Mouse (Mus musculus) forebrain, embryonic 15.5 days (tissue): ENCODE results near the gene Ttyh1. TPM values are rescaled to one million over a fixed set of nuclear protein-coding genes. Genes with fewer than 3 reads are reported as not detected.

ENCODE experiments used
- ATAC-seq: fragments of 200-750 bp; cut with Nextera tagmentation; replicated peaks from 2 replicates; pipeline ENCODE4 v1.8.0; 2017; ENCODE audit warnings: mild to moderate bottlenecking, moderate TSS enrichment, moderate library complexity
- H3K27ac ChIP-seq: fragments of 300-500 bp; sonication (generic); replicated peaks from 2 replicates; pipeline ENCODE4 v1.5.1; 2015; ENCODE audit warnings: mild to moderate bottlenecking, inconsistent platforms
- H3K27me3 ChIP-seq: fragments of 300-500 bp; sonication (generic); 2 replicates; pipeline ENCODE4 v1.6.1; 2015; ENCODE audit warnings: inconsistent platforms
- H3K36me3 ChIP-seq: fragments of 300-500 bp; sonication (generic); 2 replicates; pipeline ENCODE4 v1.6.1; 2015; ENCODE audit warnings: mild to moderate bottlenecking, inconsistent platforms
- H3K4me1 ChIP-seq: fragments of 300-500 bp; sonication (generic); 2 replicates; pipeline ENCODE4 v1.6.1; 2015; ENCODE audit warnings: inconsistent platforms
- H3K4me2 ChIP-seq: fragments of 300-500 bp; sonication (generic); replicated peaks from 2 replicates; pipeline ENCODE4 v1.6.1; 2015; ENCODE audit warnings: mild to moderate bottlenecking, inconsistent platforms
- H3K4me3 ChIP-seq: fragments of 300-500 bp; sonication (generic); 2 replicates; pipeline ENCODE4 v1.5.1; 2015; ENCODE audit warnings: mild to moderate bottlenecking, inconsistent platforms
- H3K9ac ChIP-seq: fragments of 300-500 bp; sonication (generic); replicated peaks from 2 replicates; pipeline ENCODE4 v1.6.1; 2015; ENCODE audit warnings: mild to moderate bottlenecking, inconsistent platforms
- H3K9me3 ChIP-seq: fragments of 300-500 bp; sonication (generic); 2 replicates; pipeline ENCODE4 v1.6.1; 2016; ENCODE audit warnings: inconsistent platforms
- WGBS: fragments of 180-500 bp; shearing (Covaris S2); methylation state at CpG from one replicate; pipeline ENCODE4 v1.1.7; 2015; ENCODE audit warnings: mixed read lengths; 5-methylcytosine and 5-hydroxymethylcytosine counted together
- polyA plus RNA-seq: library from polyadenylated mRNA; unstranded; fragments of >200 nt; fragmentation: Nextera tagmentation; extraction: Ambion mirVana; gene quantifications from 2 replicates; pipeline ENCODE4 v1.2.1, GENCODE M21; 2015

The Ttyh1 gene
- polyA plus RNA-seq, 1 experiment from 2014 or later = 106 TPM

- 0% methylated on average over 9 of the region's 10 CpGs for WGBS
- peak; percentile 82 for ATAC-seq
Observed at GRCm38 (mm10) chr7:4124315-4124759, 5.1 kb downstream of the Ttyh1 start.

GRCm38 (mm10) chr7:4124856-4125255, 5.6 kb downstream of the Ttyh1 start:
- peak overlapping the region; percentile 91 for H3K27ac ChIP-seq
- WGBS = 5% methylated on average over 5 of the region's 5 CpGs
- ATAC-seq = peak; percentile 4
- H3K4me1 ChIP-seq = peaks cover 61% of the 10 kb centered on the region
- no peaks in the 10 kb centered on the region for H3K9me3 ChIP-seq
- peak overlapping the region; percentile 34 for H3K4me3 ChIP-seq
- no peaks in the 10 kb centered on the region for H3K27me3 ChIP-seq
- no peaks in the 10 kb centered on the region for H3K36me3 ChIP-seq
- peak overlapping the region; percentile 51 for H3K4me2 ChIP-seq
- H3K9ac ChIP-seq = peak overlapping the region; percentile 20

More at GRCm38 (mm10) chr7:4124315-4124759, 5.1 kb downstream of the Ttyh1 start:
- Histone ChIP-seq H3K4me2 (peak overlapping the region; percentile 51), H3K9ac (peak overlapping the region; percentile 20; the same call in 1 of the 2 replicates), H3K36me3 (no peaks in the 10 kb centered on the region), H3K4me3 (peak overlapping the region; percentile 34), H3K27ac (peak overlapping the region; percentile 91), H3K27me3 (no peaks in the 10 kb centered on the region), H3K9me3 (no peaks in the 10 kb centered on the region), H3K4me1 (peaks cover 63% of the 10 kb centered on the region)

GRCm38 (mm10) chr7:4125306-4125705, 6.1 kb downstream of the Ttyh1 start:
- Histone ChIP-seq H3K9ac (peak overlapping the region; percentile 20; the same call in 1 of the 2 replicates), H3K4me2 (peak overlapping the region; percentile 51; the same call in 1 of the 2 replicates), H3K27me3 (no peaks in the 10 kb centered on the region), H3K9me3 (no peaks in the 10 kb centered on the region), H3K4me1 (peaks cover 58% of the 10 kb centered on the region), H3K27ac (peak overlapping the region; percentile 91), H3K4me3 (no peak overlapping the region), H3K36me3 (no peaks in the 10 kb centered on the region)
- ATAC-seq = no peak
- WGBS = 20% methylated on average over 9 of the region's 9 CpGs

GRCm38 (mm10) chr7:4126992-4127785, 8.0 kb downstream of the Ttyh1 start:
- peaks cover 55% of the 10 kb centered on the region for H3K4me1 ChIP-seq
- peaks cover 5% of the 10 kb centered on the region for H3K36me3 ChIP-seq

GRCm38 (mm10) chr7:4127894-4128293, 8.7 kb downstream of the Ttyh1 start:
- ATAC-seq = no peak
- 91% methylated on average over 4 of the region's 4 CpGs for WGBS
- no peak overlapping the region for H3K9ac ChIP-seq

More at GRCm38 (mm10) chr7:4126992-4127785, 8.0 kb downstream of the Ttyh1 start:
- no peaks in the 10 kb centered on the region for H3K27me3 ChIP-seq
- no peak for ATAC-seq
- H3K27ac ChIP-seq = no peak overlapping the region
- no peak overlapping the region for H3K4me3 ChIP-seq
- no peak overlapping the region for H3K4me2 ChIP-seq
- WGBS = 90% methylated on average over 11 of the region's 11 CpGs
- no peaks in the 10 kb centered on the region for H3K9me3 ChIP-seq
- no peak overlapping the region for H3K9ac ChIP-seq

GRCm38 (mm10) chr7:4128860-4129259, 9.7 kb downstream of the Ttyh1 start:
- Histone ChIP-seq H3K4me2 (no peak overlapping the region), H3K27me3 (no peaks in the 10 kb centered on the region), H3K4me3 (no peak overlapping the region), H3K9ac (no peak overlapping the region), H3K36me3 (peaks cover 11% of the 10 kb centered on the region), H3K4me1 (peaks cover 40% of the 10 kb centered on the region), H3K27ac (no peak overlapping the region; the same call in 1 of the 2 replicates), H3K9me3 (no peaks in the 10 kb centered on the region)
- ATAC-seq = no peak
- whole genome bisulfite sequencing = 72% methylated on average over 6 of the region's 6 CpGs

More at GRCm38 (mm10) chr7:4127894-4128293, 8.7 kb downstream of the Ttyh1 start:
- Histone ChIP-seq H3K36me3 (peaks cover 10% of the 10 kb centered on the region), H3K4me2 (no peak overlapping the region), H3K4me1 (peaks cover 49% of the 10 kb centered on the region), H3K4me3 (no peak overlapping the region), H3K27ac (no peak overlapping the region), H3K27me3 (no peaks in the 10 kb centered on the region), H3K9me3 (no peaks in the 10 kb centered on the region)

- H3K9me3 ChIP-seq = no peaks in the 10 kb centered on the region
- no peaks in the 10 kb centered on the region for H3K27me3 ChIP-seq
- H3K27ac ChIP-seq = peak overlapping the region; percentile 69
- peaks cover 14% of the 10 kb centered on the region for H3K36me3 ChIP-seq
- no peak overlapping the region for H3K4me3 ChIP-seq
- 0 out of 2 replicates have a peak overlapping the region, but pooled peaks have one; percentile 11 for H3K9ac ChIP-seq
- ATAC-seq = peak; percentile 55
- H3K4me1 ChIP-seq = peaks cover 25% of the 10 kb centered on the region
- 25% methylated on average over 13 of the region's 13 CpGs for WGBS
- peak overlapping the region; percentile 6; the same call in 1 of the 2 replicates for H3K4me2 ChIP-seq
Observed at GRCm38 (mm10) chr7:4130686-4131452, 11.7 kb downstream of the Ttyh1 start.

- peaks cover 28% of the 10 kb centered on the region for H3K4me1 ChIP-seq
- 0 out of 2 replicates have a peak overlapping the region, but pooled peaks have one; percentile 69 for H3K27ac ChIP-seq
- H3K4me2 ChIP-seq = no peak overlapping the region
- no peak for ATAC-seq
- WGBS = 86% methylated on average over 8 of the region's 8 CpGs
- H3K4me3 ChIP-seq = no peak overlapping the region
- no peaks in the 10 kb centered on the region for H3K27me3 ChIP-seq
- no peaks in the 10 kb centered on the region for H3K9me3 ChIP-seq
- H3K36me3 ChIP-seq = peaks cover 14% of the 10 kb centered on the region
- H3K9ac ChIP-seq = 0 out of 2 replicates have a peak overlapping the region, but pooled peaks have one; percentile 17
Observed at GRCm38 (mm10) chr7:4131964-4132363, 12.8 kb downstream of the Ttyh1 start.

GRCm38 (mm10) chr7:4132581-4132980, 13.4 kb downstream of the Ttyh1 start:
- WGBS = 74% methylated on average over 3 of the region's 3 CpGs
- Histone ChIP-seq H3K4me1 (peaks cover 29% of the 10 kb centered on the region), H3K9me3 (no peaks in the 10 kb centered on the region), H3K27ac (no peak overlapping the region), H3K4me3 (no peak overlapping the region), H3K9ac (no peak overlapping the region), H3K4me2 (no peak overlapping the region), H3K36me3 (peaks cover 14% of the 10 kb centered on the region), H3K27me3 (no peaks in the 10 kb centered on the region)
- no peak for ATAC-seq

GRCm38 (mm10) chr7:4132998-4133397, 13.8 kb downstream of the Ttyh1 start:
- peaks cover 14% of the 10 kb centered on the region for H3K36me3 ChIP-seq
- no peaks in the 10 kb centered on the region for H3K27me3 ChIP-seq
- H3K9ac ChIP-seq = no peak overlapping the region
- H3K4me3 ChIP-seq = no peak overlapping the region
- peaks cover 33% of the 10 kb centered on the region for H3K4me1 ChIP-seq
- H3K9me3 ChIP-seq = no peaks in the 10 kb centered on the region
- no peak for ATAC-seq
- no peak overlapping the region for H3K4me2 ChIP-seq
- H3K27ac ChIP-seq = no peak overlapping the region
- 89% methylated on average over 7 of the region's 7 CpGs for WGBS

- Histone ChIP-seq H3K36me3 (peaks cover 28% of the 10 kb centered on the region), H3K9me3 (no peaks in the 10 kb centered on the region), H3K4me3 (no peak overlapping the region), H3K4me2 (no peak overlapping the region), H3K4me1 (peaks cover 43% of the 10 kb centered on the region), H3K27me3 (no peaks in the 10 kb centered on the region), H3K27ac (no peak overlapping the region), H3K9ac (no peak overlapping the region)
- 68% methylated on average over 5 of the region's 5 CpGs for WGBS
- ATAC-seq = no peak
Observed at GRCm38 (mm10) chr7:4134911-4135310, 15.7 kb downstream of the Ttyh1 start.

GRCm38 (mm10) chr7:4136404-4136770, 17.2 kb downstream of the Ttyh1 start:
- under 1% methylated on average over 16 of the region's 16 CpGs for WGBS
- ATAC-seq = peak; percentile 32
- H3K4me2 ChIP-seq = peak overlapping the region; percentile 81
- H3K4me3 ChIP-seq = peak overlapping the region; percentile 95
- H3K9me3 ChIP-seq = no peaks in the 10 kb centered on the region
- H3K27me3 ChIP-seq = no peaks in the 10 kb centered on the region
- H3K36me3 ChIP-seq = peaks cover 43% of the 10 kb centered on the region
- peak overlapping the region; percentile 57 for H3K9ac ChIP-seq
- peaks cover 33% of the 10 kb centered on the region for H3K4me1 ChIP-seq
- peak overlapping the region; percentile 98 for H3K27ac ChIP-seq
